Mouse (Mus musculus) stomach, postnatal 0 days (tissue): ENCODE measurements around the gene Otof. TPM values are rescaled to one million over a fixed set of nuclear protein-coding genes. Genes with fewer than 3 reads are reported as not detected.

ENCODE experiments used
- ATAC-seq: fragments of 200-750 bp; cut with Nextera tagmentation; 2 replicates; pipeline ENCODE4 v1.8.0; 2017; ENCODE audit not compliant: low FRiP score, low TSS enrichment
- DNase-seq: peaks from one replicate; pipeline ENCODE4 v3.0.0-alpha.2; 2016; ENCODE audit warnings: low spot score
- H3K27ac ChIP-seq: fragments of 300-500 bp; sonication (generic); replicated peaks from 2 replicates; pipeline ENCODE4 v1.5.1; 2014; ENCODE audit warnings: mild to moderate bottlenecking, control low read depth
- H3K27me3 ChIP-seq: fragments of 300-500 bp; sonication (generic); 2 replicates; pipeline ENCODE4 v1.6.1; 2014; ENCODE audit warnings: low read length; ENCODE audit not compliant: control insufficient read depth, insufficient read depth
- H3K36me3 ChIP-seq: fragments of 300-500 bp; sonication (generic); 2 replicates; pipeline ENCODE4 v1.6.1; 2014; ENCODE audit warnings: low read length, mixed read lengths; ENCODE audit not compliant: control insufficient read depth, insufficient read depth
- H3K4me1 ChIP-seq: fragments of 300-500 bp; sonication (generic); replicated peaks from 2 replicates; pipeline ENCODE4 v1.6.1; 2014; ENCODE audit warnings: antibody characterized with exemption; ENCODE audit not compliant: control insufficient read depth, insufficient read depth
- H3K4me2 ChIP-seq: fragments of 300-500 bp; sonication (generic); replicated peaks from 2 replicates; pipeline ENCODE4 v1.6.1; 2014; ENCODE audit warnings: low read depth, mild to moderate bottlenecking, control low read depth, moderate library complexity
- H3K4me3 ChIP-seq: fragments of 300-500 bp; sonication (generic); 2 replicates; pipeline ENCODE4 v1.5.1; 2014; ENCODE audit warnings: low read depth, low read length, control low read depth
- H3K9ac ChIP-seq: fragments of 300-500 bp; sonication (generic); 2 replicates; pipeline ENCODE4 v1.6.1; 2014; ENCODE audit warnings: mild to moderate bottlenecking, low read length, control low read depth, mixed read lengths
- H3K9me3 ChIP-seq: fragments of 300-500 bp; sonication (generic); 2 replicates; pipeline ENCODE4 v1.6.1; 2016; ENCODE audit warnings: low read length; ENCODE audit not compliant: control insufficient read depth
- CTCF ChIP-seq: IDR thresholded peaks from 2 replicates; pipeline ENCODE4 v1.5.1; 2016; ENCODE audit warnings: antibody characterized with exemption, low read depth, mild to moderate bottlenecking, moderate library complexity
- EP300 ChIP-seq: optimal IDR thresholded peaks from 2 replicates; pipeline ENCODE3; 2016; ENCODE audit warnings: antibody characterized with exemption
- WGBS: fragments of 180-500 bp; shearing (Covaris S2); extraction: QIAGEN DNeasy Blood & Tissue Kit; methylation state at CpG from one replicate; pipeline ENCODE4 v1.1.7; 2014; 5-methylcytosine and 5-hydroxymethylcytosine counted together
- polyA plus RNA-seq: library from polyadenylated mRNA; unstranded; fragments of >200 nt; fragmentation: Nextera tagmentation; extraction: Ambion mirVana; gene quantifications from 2 replicates; pipeline ENCODE4 v1.2.1, GENCODE M21; 2015

The Otof gene
- polyA plus RNA-seq, 1 experiment from 2014 or later: 0.02 TPM

GRCm38 (mm10) chr5:30476534-30476933, 14.8 kb upstream of the Otof start:
- Histone ChIP-seq H3K4me2 (no peak overlapping the region), H3K4me1 (no peaks in the 10 kb centered on the region), H3K27ac (no peak overlapping the region), H3K9ac (no peak overlapping the region), H3K36me3 (no peaks in the 10 kb centered on the region), H3K4me3 (no peak overlapping the region), H3K9me3 (peaks cover 4% of the 10 kb centered on the region), H3K27me3 (no peaks in the 10 kb centered on the region)
- ATAC-seq: no peak
- TF ChIP-seq EP300 (no peak), CTCF (peak; percentile 93)
- WGBS: 34% methylated on average over 10 of the region's 10 CpGs
- peak; percentile 42 for DNase-seq

- Histone ChIP-seq H3K9ac (no peak overlapping the region), H3K36me3 (no peaks in the 10 kb centered on the region), H3K4me2 (no peak overlapping the region), H3K27ac (no peak overlapping the region), H3K9me3 (no peaks in the 10 kb centered on the region), H3K4me3 (no peak overlapping the region), H3K4me1 (no peaks in the 10 kb centered on the region), H3K27me3 (no peaks in the 10 kb centered on the region)
- peak; percentile 78 for TF ChIP-seq EP300
- TF ChIP-seq CTCF: no peak
- ATAC-seq (peak; percentile 48; the same call in 1 of the 2 replicates), DNase-seq (no peak)
- WGBS: 44% methylated on average over 5 of the region's 5 CpGs
These were observed 10.4 kb upstream of the Otof start for GRCm38 (mm10) chr5:30472148-30472547.

- ATAC-seq (no peak), DNase-seq (no peak)
- H3K4me3 ChIP-seq: no peak overlapping the region
- no peak overlapping the region for H3K4me2 ChIP-seq
- 65% methylated on average over 6 of the region's 6 CpGs for WGBS
- H3K9me3 ChIP-seq: no peaks in the 10 kb centered on the region
- H3K27me3 ChIP-seq: no peaks in the 10 kb centered on the region
- H3K9ac ChIP-seq: no peak overlapping the region
- no peak overlapping the region for H3K27ac ChIP-seq
- TF ChIP-seq EP300 (no peak), CTCF (no peak)
- no peaks in the 10 kb centered on the region for H3K36me3 ChIP-seq
- no peaks in the 10 kb centered on the region for H3K4me1 ChIP-seq
These were observed 8.7 kb upstream of the Otof start for GRCm38 (mm10) chr5:30470454-30470853.

- H3K9me3 ChIP-seq: no peaks in the 10 kb centered on the region
- H3K4me2 ChIP-seq: peak overlapping the region; percentile 49
- no peak overlapping the region for H3K4me3 ChIP-seq
- H3K36me3 ChIP-seq: no peaks in the 10 kb centered on the region
- ATAC-seq: no peak
- DNase-seq: peak; percentile 30
- no peak overlapping the region for H3K9ac ChIP-seq
- no peak for TF ChIP-seq EP300
- no peak for TF ChIP-seq CTCF
- H3K4me1 ChIP-seq: no peaks in the 10 kb centered on the region
- WGBS: 36% methylated on average over 9 of the region's 9 CpGs
- H3K27ac ChIP-seq: no peak overlapping the region
- H3K27me3 ChIP-seq: no peaks in the 10 kb centered on the region
These were observed 4.6 kb upstream of the Otof start for GRCm38 (mm10) chr5:30466315-30466714.

GRCm38 (mm10) chr5:30465861-30466260, 4.1 kb upstream of the Otof start, which contains the start of gene 1700001C02Rik:
Gene 1700001C02Rik (plus strand): TSS chr5:30466047.
- Histone ChIP-seq H3K4me1 (no peaks in the 10 kb centered on the region), H3K27me3 (no peaks in the 10 kb centered on the region), H3K27ac (no peak within 1 kb of the TSS), H3K36me3 (no peaks in the 10 kb centered on the region), H3K9ac (no peak within 1 kb of the TSS), H3K4me2 (peak within 1 kb of the TSS; percentile 49), H3K9me3 (no peaks in the 10 kb centered on the region), H3K4me3 (no peak within 1 kb of the TSS)
- peak; percentile 44 for DNase-seq
- 0 out of 2 replicates have a peak, but pooled peaks have one; percentile 21 for ATAC-seq
- TF ChIP-seq EP300 (no peak), CTCF (no peak)
- 19% methylated on average over 21 of the region's 21 CpGs for WGBS

- H3K4me2 ChIP-seq: no peak overlapping the region
- no peaks in the 10 kb centered on the region for H3K36me3 ChIP-seq
- H3K9ac ChIP-seq: no peak overlapping the region
- H3K27ac ChIP-seq: no peak overlapping the region
- no peak for DNase-seq
- H3K4me1 ChIP-seq: no peaks in the 10 kb centered on the region
- no peaks in the 10 kb centered on the region for H3K9me3 ChIP-seq
- no peak overlapping the region for H3K4me3 ChIP-seq
- ATAC-seq: no peak
- peak; percentile 58 for TF ChIP-seq CTCF
- no peak for TF ChIP-seq EP300
- 36% methylated on average over 4 of the region's 4 CpGs for WGBS
- H3K27me3 ChIP-seq: no peaks in the 10 kb centered on the region
These were observed 1.6 kb downstream of the Otof start for GRCm38 (mm10) chr5:30460155-30460554.
